Mouse (Mus musculus) embryonic facial prominence, embryonic 12.5 days (tissue): ENCODE data around the gene Usp39. TPM values are rescaled to one million over a fixed set of nuclear protein-coding genes. Genes with fewer than 3 reads are reported as not detected.

ENCODE experiments used
- ATAC-seq: fragments of 200-750 bp; cut with Nextera tagmentation; 2 replicates; pipeline ENCODE4 v1.8.0; 2017; ENCODE audit not compliant: insufficient number of reproducible peaks, insufficient read depth, low FRiP score, low TSS enrichment
- H3K27ac ChIP-seq: fragments of 300-500 bp; sonication (generic); 2 replicates; pipeline ENCODE4 v1.5.1; 2016; ENCODE audit warnings: mild to moderate bottlenecking
- H3K27me3 ChIP-seq: fragments of 300-500 bp; sonication (generic); 2 replicates; pipeline ENCODE4 v1.6.1; 2016; ENCODE audit warnings: mild to moderate bottlenecking, moderate library complexity
- H3K36me3 ChIP-seq: fragments of 300-500 bp; sonication (generic); 2 replicates; pipeline ENCODE4 v1.6.1; 2016; ENCODE audit warnings: mild to moderate bottlenecking
- H3K4me1 ChIP-seq: fragments of 300-500 bp; sonication (generic); 2 replicates; pipeline ENCODE4 v1.6.1; 2016
- H3K4me2 ChIP-seq: fragments of 300-500 bp; sonication (generic); replicated peaks from 2 replicates; pipeline ENCODE4 v1.6.1; 2016; ENCODE audit warnings: mild to moderate bottlenecking, moderate library complexity
- H3K4me3 ChIP-seq: fragments of 300-500 bp; sonication (generic); 2 replicates; pipeline ENCODE4 v1.5.1; 2016; ENCODE audit warnings: mild to moderate bottlenecking
- H3K9ac ChIP-seq: fragments of 300-500 bp; sonication (generic); 2 replicates; pipeline ENCODE4 v1.6.1; 2016; ENCODE audit warnings: mild to moderate bottlenecking, moderate library complexity
- H3K9me3 ChIP-seq: fragments of 300-500 bp; sonication (generic); 2 replicates; pipeline ENCODE4 v1.6.1; 2016; ENCODE audit warnings: mild to moderate bottlenecking, moderate library complexity
- WGBS: fragments of 180-500 bp; shearing (Covaris S2); methylation state at CpG from one replicate; pipeline ENCODE4 v1.1.7; 2016; 5-methylcytosine and 5-hydroxymethylcytosine counted together
- polyA plus RNA-seq: library from polyadenylated mRNA; unstranded; fragments of >200 nt; fragmentation: Nextera tagmentation; extraction: Ambion mirVana; gene quantifications from 2 replicates; pipeline ENCODE4 v1.2.1, GENCODE M21; 2016

The Usp39 gene
- polyA plus RNA-seq, 1 experiment from 2014 or later = 64.5 TPM

- peaks cover 13% of the 10 kb centered on the region for H3K27me3 ChIP-seq
- H3K9me3 ChIP-seq = no peaks in the 10 kb centered on the region; the same call in 1 of the 2 replicates
- no peak overlapping the region for H3K4me3 ChIP-seq
- H3K27ac ChIP-seq = no peak overlapping the region
- no peak overlapping the region for H3K4me2 ChIP-seq
- H3K4me1 ChIP-seq = 0 out of 2 replicates have a peak, but pooled peaks cover 4% of the 10 kb centered on the region
- peaks cover 9% of the 10 kb centered on the region for H3K36me3 ChIP-seq
- H3K9ac ChIP-seq = no peak overlapping the region
- 90% methylated on average over 7 of the region's 7 CpGs for WGBS
- ATAC-seq = no peak
These were observed 39.0 kb upstream of the Usp39 start for GRCm38 (mm10) chr6:72383952-72384351.

GRCm38 (mm10) chr6:72383142-72383820, 38.3 kb upstream of the Usp39 start:
- Histone ChIP-seq H3K36me3 (peaks cover 9% of the 10 kb centered on the region), H3K4me3 (no peak overlapping the region), H3K27me3 (peaks cover 13% of the 10 kb centered on the region), H3K4me1 (no peaks in the 10 kb centered on the region), H3K9ac (no peak overlapping the region), H3K27ac (no peak overlapping the region), H3K9me3 (no peaks in the 10 kb centered on the region; the same call in 1 of the 2 replicates), H3K4me2 (no peak overlapping the region)
- 89% methylated on average over 6 of the region's 6 CpGs for WGBS
- ATAC-seq = no peak

- Histone ChIP-seq H3K36me3 (peaks cover 9% of the 10 kb centered on the region), H3K27me3 (peaks cover 13% of the 10 kb centered on the region), H3K4me3 (no peak overlapping the region), H3K4me2 (no peak overlapping the region), H3K4me1 (no peaks in the 10 kb centered on the region), H3K9ac (no peak overlapping the region), H3K27ac (no peak overlapping the region), H3K9me3 (no peaks in the 10 kb centered on the region; the same call in 1 of the 2 replicates)
- no peak for ATAC-seq
- 74% methylated on average over 6 of the region's 6 CpGs for WGBS
These were observed 37.5 kb upstream of the Usp39 start for GRCm38 (mm10) chr6:72382494-72382893.

- 2% methylated on average over 49 of the region's 49 CpGs for WGBS
- Histone ChIP-seq H3K36me3 (peaks cover 6% of the 10 kb centered on the region), H3K4me3 (peak within 1 kb of the TSS; percentile 54), H3K9ac (peak within 1 kb of the TSS; percentile 61), H3K27me3 (peaks cover 13% of the 10 kb centered on the region), H3K9me3 (no peaks in the 10 kb centered on the region), H3K4me2 (peak within 1 kb of the TSS; percentile 74), H3K27ac (peak within 1 kb of the TSS; percentile 12; the same call in 1 of the 2 replicates), H3K4me1 (no peaks in the 10 kb centered on the region)
- peak; percentile 78 for ATAC-seq
These were observed 35.3 kb upstream of the Usp39 start, which contains the start of gene Vamp5 for GRCm38 (mm10) chr6:72380131-72380770. TSS of gene Vamp5 (minus strand) at chr6:72380468.

GRCm38 (mm10) chr6:72379377-72380130, 34.6 kb upstream of the Usp39 start:
- 37% methylated on average over 7 of the region's 7 CpGs for WGBS
- H3K27me3 ChIP-seq = peaks cover 13% of the 10 kb centered on the region
- H3K27ac ChIP-seq = no peak overlapping the region
- H3K4me2 ChIP-seq = peak overlapping the region; percentile 74
- H3K36me3 ChIP-seq = no peaks in the 10 kb centered on the region
- H3K4me1 ChIP-seq = no peaks in the 10 kb centered on the region
- H3K4me3 ChIP-seq = peak overlapping the region; percentile 54
- ATAC-seq = no peak
- peak overlapping the region; percentile 61 for H3K9ac ChIP-seq
- H3K9me3 ChIP-seq = no peaks in the 10 kb centered on the region

GRCm38 (mm10) chr6:72378510-72379234, 33.7 kb upstream of the Usp39 start:
- no peaks in the 10 kb centered on the region for H3K9me3 ChIP-seq
- no peak for ATAC-seq
- no peak overlapping the region for H3K4me2 ChIP-seq
- H3K4me1 ChIP-seq = no peaks in the 10 kb centered on the region
- H3K4me3 ChIP-seq = no peak overlapping the region
- WGBS = 84% methylated on average over 8 of the region's 8 CpGs
- no peak overlapping the region for H3K9ac ChIP-seq
- H3K27me3 ChIP-seq = peaks cover 13% of the 10 kb centered on the region
- H3K27ac ChIP-seq = no peak overlapping the region
- H3K36me3 ChIP-seq = no peaks in the 10 kb centered on the region

GRCm38 (mm10) chr6:72374820-72375563, 30.0 kb upstream of the Usp39 start:
- Histone ChIP-seq H3K27me3 (peaks cover 9% of the 10 kb centered on the region), H3K36me3 (no peaks in the 10 kb centered on the region), H3K4me3 (no peak overlapping the region), H3K9me3 (no peaks in the 10 kb centered on the region), H3K27ac (no peak overlapping the region), H3K9ac (no peak overlapping the region), H3K4me1 (0 out of 2 replicates have a peak, but pooled peaks cover 7% of the 10 kb centered on the region), H3K4me2 (no peak overlapping the region)
- WGBS = 81% methylated on average over 15 of the region's 15 CpGs
- no peak for ATAC-seq

- Histone ChIP-seq H3K9me3 (no peaks in the 10 kb centered on the region), H3K36me3 (no peaks in the 10 kb centered on the region), H3K9ac (no peak overlapping the region), H3K4me1 (0 out of 2 replicates have a peak, but pooled peaks cover 7% of the 10 kb centered on the region), H3K27me3 (peaks cover 2% of the 10 kb centered on the region; the same call in 1 of the 2 replicates), H3K27ac (no peak overlapping the region), H3K4me3 (no peak overlapping the region), H3K4me2 (no peak overlapping the region)
- ATAC-seq = no peak
- WGBS = 63% methylated on average over 7 of the region's 7 CpGs
These were observed 29.2 kb upstream of the Usp39 start for GRCm38 (mm10) chr6:72374206-72374605.

GRCm38 (mm10) chr6:72373184-72373583, 28.2 kb upstream of the Usp39 start:
- H3K27me3 ChIP-seq = no peaks in the 10 kb centered on the region
- no peaks in the 10 kb centered on the region for H3K36me3 ChIP-seq
- no peak overlapping the region for H3K4me2 ChIP-seq
- 89% methylated on average over 4 of the region's 4 CpGs for WGBS
- no peak overlapping the region for H3K9ac ChIP-seq
- no peak for ATAC-seq
- no peaks in the 10 kb centered on the region for H3K9me3 ChIP-seq
- no peak overlapping the region for H3K27ac ChIP-seq
- 0 out of 2 replicates have a peak, but pooled peaks cover 7% of the 10 kb centered on the region for H3K4me1 ChIP-seq
- H3K4me3 ChIP-seq = no peak overlapping the region

GRCm38 (mm10) chr6:72371571-72371970, 26.6 kb upstream of the Usp39 start:
- Histone ChIP-seq H3K27me3 (no peaks in the 10 kb centered on the region), H3K4me2 (no peak overlapping the region), H3K4me1 (0 out of 2 replicates have a peak, but pooled peaks cover 7% of the 10 kb centered on the region), H3K36me3 (no peaks in the 10 kb centered on the region), H3K9ac (no peak overlapping the region), H3K27ac (no peak overlapping the region), H3K4me3 (no peak overlapping the region), H3K9me3 (no peaks in the 10 kb centered on the region)
- 6% methylated on average over 1 of the region's 1 CpGs for WGBS
- ATAC-seq = no peak
